Mouse (Mus musculus): Measurements from ENCODE around the gene Vmn1r4. TPM values are rescaled to one million over a fixed set of nuclear protein-coding genes. Genes with fewer than 3 reads are reported as not detected.
A peak's percentile ranks its signal among the peaks of the same experiment; 100 is the strongest.

The Vmn1r4 gene
- polyA plus RNA-seq, 1 experiment = not detected

- peak; percentile 35; the same call in 1 of the 2 replicates for TF ChIP-seq POLR2A (IDR thresholded peaks at IDR 0.05; ENCODE audit: borderline replicate concordance, control insufficient read depth, low read depth, low read length)
- no peak for TF ChIP-seq CTCF (IDR thresholded peaks at IDR 0.05; ENCODE audit: control insufficient read depth, insufficient read depth, low read length)
- peaks cover 3% of the 10 kb centered on the region for H3K4me1 ChIP-seq (ENCODE audit: control insufficient read depth, insufficient read depth, low read length)
- peak overlapping the region; percentile 81 for H3K27ac ChIP-seq (ENCODE audit: control insufficient read depth, insufficient read depth, low read depth, low read length, poor library complexity)
- 2% methylated on average over 12 of the region's 12 CpGs for whole genome bisulfite sequencing
- H3K4me3 ChIP-seq (replicated peaks; ENCODE audit: control insufficient read depth, low read depth, low read length) = peak overlapping the region; percentile 64
These were observed 21.9 kb upstream of the Vmn1r4 start for GRCm38 (mm10) chr6:56901824-56902386.

GRCm38 (mm10) chr6:56902606-56903520 lies 21.0 kb upstream of the Vmn1r4 start:
- H3K27ac ChIP-seq (ENCODE audit: control insufficient read depth, insufficient read depth, low read depth, low read length, poor library complexity) = peak overlapping the region; percentile 93
- no peak overlapping the region for H3K4me3 ChIP-seq (replicated peaks; ENCODE audit: control insufficient read depth, low read depth, low read length)
- 60% methylated on average over 7 of the region's 7 CpGs for WGBS
- no peak for TF ChIP-seq CTCF (IDR thresholded peaks at IDR 0.05; ENCODE audit: control insufficient read depth, insufficient read depth, low read length)
- TF ChIP-seq POLR2A (IDR thresholded peaks at IDR 0.05; ENCODE audit: borderline replicate concordance, control insufficient read depth, low read depth, low read length) = 0 out of 2 replicates have a peak, but pooled peaks have one; percentile 5
- H3K4me1 ChIP-seq (ENCODE audit: control insufficient read depth, insufficient read depth, low read length) = peaks cover 3% of the 10 kb centered on the region

GRCm38 (mm10) chr6:56903831-56904230 lies 20.0 kb upstream of the Vmn1r4 start:
- 45% methylated on average over 6 of the region's 6 CpGs for WGBS
- H3K4me3 ChIP-seq (replicated peaks; ENCODE audit: control insufficient read depth, low read depth, low read length) = no peak overlapping the region
- no peak for TF ChIP-seq POLR2A (IDR thresholded peaks at IDR 0.05; ENCODE audit: borderline replicate concordance, control insufficient read depth, low read depth, low read length)
- peaks cover 3% of the 10 kb centered on the region for H3K4me1 ChIP-seq (ENCODE audit: control insufficient read depth, insufficient read depth, low read length)
- H3K27ac ChIP-seq (ENCODE audit: control insufficient read depth, insufficient read depth, low read depth, low read length, poor library complexity) = peak overlapping the region; percentile 86

- H3K4me3 ChIP-seq (replicated peaks; ENCODE audit: control insufficient read depth, low read depth, low read length) = no peak overlapping the region
- WGBS = 92% methylated on average over 1 of the region's 1 CpGs
- H3K4me1 ChIP-seq (ENCODE audit: control insufficient read depth, insufficient read depth, low read length) = peaks cover 3% of the 10 kb centered on the region
- no peak overlapping the region; the same call in 1 of the 2 replicates for H3K27ac ChIP-seq (ENCODE audit: control insufficient read depth, insufficient read depth, low read depth, low read length, poor library complexity)
- TF ChIP-seq CTCF (IDR thresholded peaks at IDR 0.05; ENCODE audit: control insufficient read depth, insufficient read depth, low read length) (no peak), POLR2A (IDR thresholded peaks at IDR 0.05; ENCODE audit: borderline replicate concordance, control insufficient read depth, low read depth, low read length) (no peak)
These were observed 19.5 kb upstream of the Vmn1r4 start for GRCm38 (mm10) chr6:56904330-56904729.

GRCm38 (mm10) chr6:56904982-56905381 lies 18.8 kb upstream of the Vmn1r4 start:
- WGBS = 72% methylated on average over 2 of the region's 2 CpGs

GRCm38 (mm10) chr6:56905486-56905885 lies 18.3 kb upstream of the Vmn1r4 start:
- Histone ChIP-seq H3K27ac (ENCODE audit: control insufficient read depth, insufficient read depth, low read depth, low read length, poor library complexity) (no peak overlapping the region; the same call in 1 of the 2 replicates), H3K4me3 (replicated peaks; ENCODE audit: control insufficient read depth, low read depth, low read length) (no peak overlapping the region), H3K4me1 (ENCODE audit: control insufficient read depth, insufficient read depth, low read length) (peaks cover 3% of the 10 kb centered on the region)
- WGBS = 94% methylated on average over 5 of the region's 5 CpGs
- no peak for TF ChIP-seq POLR2A (IDR thresholded peaks at IDR 0.05; ENCODE audit: borderline replicate concordance, control insufficient read depth, low read depth, low read length)
- TF ChIP-seq CTCF (IDR thresholded peaks at IDR 0.05; ENCODE audit: control insufficient read depth, insufficient read depth, low read length) = no peak

More at GRCm38 (mm10) chr6:56904982-56905381, 18.8 kb upstream of the Vmn1r4 start:
- peaks cover 3% of the 10 kb centered on the region for H3K4me1 ChIP-seq (ENCODE audit: control insufficient read depth, insufficient read depth, low read length)
- TF ChIP-seq CTCF (IDR thresholded peaks at IDR 0.05; ENCODE audit: control insufficient read depth, insufficient read depth, low read length) (no peak), POLR2A (IDR thresholded peaks at IDR 0.05; ENCODE audit: borderline replicate concordance, control insufficient read depth, low read depth, low read length) (no peak)
- no peak overlapping the region for H3K4me3 ChIP-seq (replicated peaks; ENCODE audit: control insufficient read depth, low read depth, low read length)
- no peak overlapping the region for H3K27ac ChIP-seq (ENCODE audit: control insufficient read depth, insufficient read depth, low read depth, low read length, poor library complexity)

GRCm38 (mm10) chr6:56906121-56906846 lies 17.5 kb upstream of the Vmn1r4 start:
- TF ChIP-seq CTCF (IDR thresholded peaks at IDR 0.05; ENCODE audit: control insufficient read depth, insufficient read depth, low read length) = no peak
- no peak for TF ChIP-seq POLR2A (IDR thresholded peaks at IDR 0.05; ENCODE audit: borderline replicate concordance, control insufficient read depth, low read depth, low read length)
- 63% methylated on average over 8 of the region's 8 CpGs for WGBS
- Histone ChIP-seq H3K4me1 (ENCODE audit: control insufficient read depth, insufficient read depth, low read length) (peaks cover 3% of the 10 kb centered on the region), H3K27ac (ENCODE audit: control insufficient read depth, insufficient read depth, low read depth, low read length, poor library complexity) (no peak overlapping the region), H3K4me3 (replicated peaks; ENCODE audit: control insufficient read depth, low read depth, low read length) (no peak overlapping the region)

GRCm38 (mm10) chr6:56907973-56908372 lies 15.8 kb upstream of the Vmn1r4 start:
- WGBS = 80% methylated on average over 3 of the region's 3 CpGs
- H3K4me3 ChIP-seq (replicated peaks; ENCODE audit: control insufficient read depth, low read depth, low read length) = no peak overlapping the region
- H3K27ac ChIP-seq (ENCODE audit: control insufficient read depth, insufficient read depth, low read depth, low read length, poor library complexity) = no peak overlapping the region
- TF ChIP-seq POLR2A (IDR thresholded peaks at IDR 0.05; ENCODE audit: borderline replicate concordance, control insufficient read depth, low read depth, low read length) (no peak), CTCF (IDR thresholded peaks at IDR 0.05; ENCODE audit: control insufficient read depth, insufficient read depth, low read length) (no peak)
- peaks cover 3% of the 10 kb centered on the region for H3K4me1 ChIP-seq (ENCODE audit: control insufficient read depth, insufficient read depth, low read length)
